Mouse (Mus musculus): ENCODE measurements at regions not wholly inside any gene's neighbourhood (a gene's known extent, or its start where the extent isn't known, plus 50 kb on each side); places are given as distances from the start of the nearest gene placed in this dataset.
"Not testable (repeated sequence)": the region's sequence is repeated elsewhere in the genome, so short reads cannot be mapped to it uniquely, and the experiment has no call there.

DNA sequence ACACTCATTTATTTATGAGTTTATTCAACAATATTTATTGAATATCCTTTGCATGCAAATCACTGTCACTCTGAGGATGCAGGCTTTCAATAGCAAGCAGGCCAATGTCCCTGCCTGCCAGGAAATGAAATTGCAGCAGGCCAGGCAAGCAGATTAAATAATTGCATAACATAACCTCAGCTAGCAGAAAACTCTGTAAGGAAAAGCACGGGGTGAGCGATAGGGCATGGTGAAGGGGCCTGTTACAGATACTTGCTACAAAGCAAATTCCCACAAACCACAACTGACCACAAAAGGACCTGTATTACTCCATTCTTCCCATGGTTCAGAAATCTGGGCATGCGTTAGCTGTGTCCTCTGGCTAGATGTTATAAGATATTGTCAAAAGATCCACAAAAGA, 509.8 kb downstream of the Bnc2 start:
- Histone ChIP-seq H3K9me3 (ENCODE audit: low read length) (no peaks in the 10 kb centered on the region), H3K4me2 (replicated peaks; ENCODE audit: low read depth, low read length) (no peak overlapping the region), H3K36me3 (ENCODE audit: insufficient read depth, low read length) (no peaks in the 10 kb centered on the region), H3K9ac (replicated peaks; ENCODE audit: low read length) (no peak overlapping the region), H3K27ac (ENCODE audit: low read length) (no peak overlapping the region), H3K4me1 (ENCODE audit: insufficient read depth, low read length) (no peaks in the 10 kb centered on the region), H3K4me3 (ENCODE audit: low read length) (no peak overlapping the region), H3K27me3 (ENCODE audit: insufficient read depth, low read length) (no peaks in the 10 kb centered on the region)
- WGBS = 89% methylated on average over 3 of the region's 3 CpGs
- no peak for ATAC-seq (ENCODE audit: low FRiP score, low TSS enrichment)

DNA sequence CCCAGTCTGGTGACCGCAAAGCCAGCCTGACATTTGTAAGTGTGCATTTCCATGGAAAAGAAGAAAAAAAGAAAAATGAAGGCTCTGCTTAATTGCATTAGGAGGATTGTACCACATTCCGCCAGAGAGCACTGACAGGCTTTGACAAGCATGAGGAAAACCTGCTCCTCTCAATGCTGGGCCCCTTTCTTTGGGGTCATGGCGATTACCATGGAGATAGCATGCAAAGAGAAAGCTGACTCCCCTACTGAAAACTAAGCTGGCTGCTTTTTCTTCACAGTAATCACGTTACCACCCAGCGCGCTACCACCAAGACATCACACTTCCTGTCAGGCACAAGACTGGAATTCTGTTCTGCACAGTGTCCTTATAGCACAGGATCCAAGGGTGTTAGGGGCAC, 502.2 kb downstream of the Bnc2 start:
- no peaks in the 10 kb centered on the region for H3K36me3 ChIP-seq (ENCODE audit: insufficient read depth, low read length)
- no peak overlapping the region for H3K4me3 ChIP-seq (ENCODE audit: low read length)
- 36% methylated on average over 6 of the region's 6 CpGs for WGBS
- H3K9me3 ChIP-seq (ENCODE audit: low read length) = no peaks in the 10 kb centered on the region
- H3K27me3 ChIP-seq (ENCODE audit: insufficient read depth, low read length) = no peaks in the 10 kb centered on the region
- no peak overlapping the region for H3K27ac ChIP-seq (ENCODE audit: low read length)
- H3K9ac ChIP-seq (replicated peaks; ENCODE audit: low read length) = no peak overlapping the region
- peak; percentile 76; the same call in 1 of the 2 replicates for ATAC-seq (ENCODE audit: low FRiP score, low TSS enrichment)
- H3K4me1 ChIP-seq (ENCODE audit: insufficient read depth, low read length) = peaks cover 10% of the 10 kb centered on the region
- no peak overlapping the region for H3K4me2 ChIP-seq (replicated peaks; ENCODE audit: low read depth, low read length)

DNA sequence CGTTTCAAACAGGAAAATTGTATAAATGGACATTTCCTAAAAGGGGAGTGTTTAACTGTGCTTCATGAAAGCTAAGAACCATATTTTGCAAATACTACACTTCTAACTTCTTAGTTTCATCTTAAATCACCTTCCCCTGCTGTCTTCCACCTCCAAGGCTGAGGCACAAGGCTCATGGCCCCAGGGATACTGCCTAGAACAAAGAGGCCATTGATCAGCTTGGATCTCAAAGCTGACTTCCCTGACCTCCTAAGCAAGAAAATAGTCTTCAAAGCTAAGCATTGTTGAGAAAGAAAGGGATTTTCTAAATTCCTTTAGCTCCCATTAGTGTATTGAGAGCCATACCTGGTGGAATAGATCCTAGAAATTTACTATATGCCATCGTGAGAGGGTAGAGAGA, 501.6 kb downstream of the Bnc2 start:
- no peak for ATAC-seq (ENCODE audit: low FRiP score, low TSS enrichment)
- no peak overlapping the region for H3K4me3 ChIP-seq (ENCODE audit: low read length)
- no peaks in the 10 kb centered on the region for H3K36me3 ChIP-seq (ENCODE audit: insufficient read depth, low read length)
- H3K9me3 ChIP-seq (ENCODE audit: low read length) = no peaks in the 10 kb centered on the region
- WGBS = 61% methylated on average over 2 of the region's 2 CpGs
- peaks cover 10% of the 10 kb centered on the region for H3K4me1 ChIP-seq (ENCODE audit: insufficient read depth, low read length)
- H3K27me3 ChIP-seq (ENCODE audit: insufficient read depth, low read length) = no peaks in the 10 kb centered on the region
- no peak overlapping the region for H3K9ac ChIP-seq (replicated peaks; ENCODE audit: low read length)
- no peak overlapping the region for H3K4me2 ChIP-seq (replicated peaks; ENCODE audit: low read depth, low read length)
- no peak overlapping the region for H3K27ac ChIP-seq (ENCODE audit: low read length)

DNA sequence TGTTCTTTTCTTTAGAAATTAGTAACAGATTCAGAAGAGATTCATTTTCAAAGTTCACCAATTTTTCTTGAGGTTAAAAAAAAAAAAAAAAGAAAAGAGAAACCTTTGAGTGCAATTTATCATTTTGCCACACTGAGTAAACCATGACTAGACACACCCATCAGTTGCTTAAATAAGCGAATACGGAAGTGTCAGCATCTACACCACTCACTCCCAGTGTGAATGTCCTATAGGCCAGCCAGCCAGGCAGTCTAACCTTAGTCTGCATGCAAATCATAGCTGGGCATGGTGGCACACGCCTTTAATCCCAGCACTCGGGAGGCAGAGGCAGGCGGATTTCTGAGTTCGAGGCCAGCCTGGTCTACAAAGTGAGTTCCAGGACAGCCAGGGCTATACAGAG, 498.6 kb downstream of the Bnc2 start:
- not testable (repeated sequence) for ATAC-seq (ENCODE audit: low FRiP score, low TSS enrichment); H3K9me3 ChIP-seq (ENCODE audit: low read length); H3K36me3 ChIP-seq (ENCODE audit: insufficient read depth, low read length); H3K27ac ChIP-seq (ENCODE audit: low read length); H3K9ac ChIP-seq (replicated peaks; ENCODE audit: low read length); H3K4me3 ChIP-seq (ENCODE audit: low read length); H3K27me3 ChIP-seq (ENCODE audit: insufficient read depth, low read length); H3K4me2 ChIP-seq (replicated peaks; ENCODE audit: low read depth, low read length)
- 93% methylated on average over 6 of the region's 6 CpGs for whole genome bisulfite sequencing
- H3K4me1 ChIP-seq (ENCODE audit: insufficient read depth, low read length) = peaks cover 10% of the 10 kb centered on the region

DNA sequence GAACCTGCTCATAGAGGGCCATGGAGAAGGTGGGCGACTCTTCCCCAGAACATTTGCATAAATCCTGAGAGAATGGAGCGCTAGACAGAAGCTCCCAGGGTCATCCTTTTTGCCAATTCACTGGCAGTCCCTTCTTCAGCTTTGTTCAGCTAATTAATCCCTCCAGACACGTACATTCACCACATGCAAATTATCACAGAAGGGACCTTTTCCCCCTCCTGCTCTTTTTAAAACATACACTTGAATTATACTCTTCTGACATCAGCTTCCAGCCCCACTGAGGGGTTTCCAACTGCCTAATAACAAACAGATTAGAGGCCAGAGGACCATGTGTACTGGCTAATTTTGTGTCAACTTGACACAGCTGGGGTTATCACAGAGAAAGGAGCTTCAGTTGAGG, 497.2 kb downstream of the Bnc2 start:
- Histone ChIP-seq H3K27ac (ENCODE audit: low read length) (no peak overlapping the region), H3K4me2 (replicated peaks; ENCODE audit: low read depth, low read length) (no peak overlapping the region), H3K36me3 (ENCODE audit: insufficient read depth, low read length) (no peaks in the 10 kb centered on the region), H3K9me3 (ENCODE audit: low read length) (no peaks in the 10 kb centered on the region), H3K9ac (replicated peaks; ENCODE audit: low read length) (no peak overlapping the region), H3K27me3 (ENCODE audit: insufficient read depth, low read length) (no peaks in the 10 kb centered on the region), H3K4me3 (ENCODE audit: low read length) (no peak overlapping the region), H3K4me1 (ENCODE audit: insufficient read depth, low read length) (peaks cover 7% of the 10 kb centered on the region)
- WGBS = 70% methylated on average over 3 of the region's 3 CpGs
- ATAC-seq (ENCODE audit: low FRiP score, low TSS enrichment) = no peak

DNA sequence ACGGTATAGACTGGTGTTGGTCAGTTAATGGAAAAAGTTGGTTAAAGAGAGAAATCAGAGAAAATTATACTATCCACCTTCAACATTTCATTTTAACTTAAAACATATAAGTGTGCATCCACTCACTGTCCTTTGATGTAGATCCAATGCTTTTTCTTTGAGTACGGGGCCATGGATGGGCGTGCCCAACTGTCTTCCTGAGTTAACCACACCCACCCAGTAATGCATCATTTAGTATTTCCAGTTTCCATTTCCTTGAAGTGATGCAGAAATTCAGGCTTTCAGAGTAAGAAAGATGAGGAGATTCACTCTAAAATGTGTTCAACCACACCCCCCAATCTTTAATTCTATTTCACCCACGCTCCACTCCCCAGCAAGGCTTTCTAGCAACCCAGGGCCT, 490.6 kb downstream of the Bnc2 start:
- H3K36me3 ChIP-seq (ENCODE audit: insufficient read depth, low read length) = no peaks in the 10 kb centered on the region
- no peak for ATAC-seq (ENCODE audit: low FRiP score, low TSS enrichment)
- H3K27me3 ChIP-seq (ENCODE audit: insufficient read depth, low read length) = no peaks in the 10 kb centered on the region
- WGBS = 91% methylated on average over 4 of the region's 4 CpGs
- H3K4me3 ChIP-seq (ENCODE audit: low read length) = no peak overlapping the region
- H3K9ac ChIP-seq (replicated peaks; ENCODE audit: low read length) = no peak overlapping the region
- H3K4me1 ChIP-seq (ENCODE audit: insufficient read depth, low read length) = peaks cover 7% of the 10 kb centered on the region
- no peak overlapping the region for H3K27ac ChIP-seq (ENCODE audit: low read length)
- no peaks in the 10 kb centered on the region for H3K9me3 ChIP-seq (ENCODE audit: low read length)
- no peak overlapping the region for H3K4me2 ChIP-seq (replicated peaks; ENCODE audit: low read depth, low read length)

DNA sequence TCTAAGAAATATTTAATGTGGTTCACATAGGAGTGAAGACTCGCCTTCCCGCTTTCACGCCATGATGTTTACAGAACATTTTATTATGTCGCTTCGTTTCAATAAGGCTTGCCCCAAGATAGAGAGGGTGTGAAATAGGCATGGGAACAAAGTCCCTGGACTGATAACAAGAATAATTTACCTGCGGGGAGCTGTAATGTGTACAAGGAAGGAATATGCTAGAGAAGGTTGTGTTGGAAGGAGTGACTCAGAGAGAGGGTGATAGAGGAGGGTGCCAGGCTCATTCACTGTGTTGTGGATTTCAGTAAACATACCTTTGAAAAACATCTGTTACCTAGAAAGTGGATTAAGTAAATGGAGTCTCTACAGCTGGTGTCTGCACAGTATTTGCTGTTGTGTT, 490.2 kb downstream of the Bnc2 start:
- no peak overlapping the region for H3K4me3 ChIP-seq (ENCODE audit: low read length)
- peaks cover 9% of the 10 kb centered on the region for H3K4me1 ChIP-seq (ENCODE audit: insufficient read depth, low read length)
- no peak overlapping the region for H3K4me2 ChIP-seq (replicated peaks; ENCODE audit: low read depth, low read length)
- no peak for ATAC-seq (ENCODE audit: low FRiP score, low TSS enrichment)
- H3K36me3 ChIP-seq (ENCODE audit: insufficient read depth, low read length) = no peaks in the 10 kb centered on the region
- no peak overlapping the region for H3K27ac ChIP-seq (ENCODE audit: low read length)
- no peak overlapping the region for H3K9ac ChIP-seq (replicated peaks; ENCODE audit: low read length)
- 90% methylated on average over 6 of the region's 6 CpGs for WGBS
- H3K9me3 ChIP-seq (ENCODE audit: low read length) = no peaks in the 10 kb centered on the region
- no peaks in the 10 kb centered on the region for H3K27me3 ChIP-seq (ENCODE audit: insufficient read depth, low read length)

DNA sequence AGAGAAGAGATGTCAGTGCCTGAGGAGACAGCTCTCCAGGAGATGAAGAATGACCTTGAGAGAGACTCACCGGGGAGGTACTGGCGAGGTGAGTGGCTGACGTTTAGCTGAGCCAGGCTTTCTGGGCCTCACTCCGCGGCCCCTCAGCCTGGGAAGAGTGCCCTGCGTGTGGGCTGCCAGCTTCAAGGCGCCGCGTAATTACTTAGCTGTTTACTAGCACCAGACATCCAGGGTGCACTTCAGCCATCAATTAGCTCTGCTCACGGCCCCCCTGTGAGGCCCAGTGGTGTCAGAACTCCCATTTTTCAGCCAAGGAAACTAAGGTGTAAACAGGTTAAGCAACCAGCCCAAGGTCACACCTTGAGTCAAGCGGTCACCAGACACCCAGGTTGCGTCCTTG, 485.8 kb downstream of the Bnc2 start:
- H3K4me2 ChIP-seq (replicated peaks; ENCODE audit: low read depth, low read length) = no peak overlapping the region
- H3K27me3 ChIP-seq (ENCODE audit: insufficient read depth, low read length) = no peaks in the 10 kb centered on the region
- ATAC-seq (ENCODE audit: low FRiP score, low TSS enrichment) = peak; percentile 47; the same call in 1 of the 2 replicates
- H3K4me3 ChIP-seq (ENCODE audit: low read length) = no peak overlapping the region
- no peaks in the 10 kb centered on the region for H3K36me3 ChIP-seq (ENCODE audit: insufficient read depth, low read length)
- WGBS = 21% methylated on average over 12 of the region's 12 CpGs
- H3K4me1 ChIP-seq (ENCODE audit: insufficient read depth, low read length) = peaks cover 9% of the 10 kb centered on the region
- H3K27ac ChIP-seq (ENCODE audit: low read length) = no peak overlapping the region
- no peak overlapping the region for H3K9ac ChIP-seq (replicated peaks; ENCODE audit: low read length)
- no peaks in the 10 kb centered on the region for H3K9me3 ChIP-seq (ENCODE audit: low read length)

DNA sequence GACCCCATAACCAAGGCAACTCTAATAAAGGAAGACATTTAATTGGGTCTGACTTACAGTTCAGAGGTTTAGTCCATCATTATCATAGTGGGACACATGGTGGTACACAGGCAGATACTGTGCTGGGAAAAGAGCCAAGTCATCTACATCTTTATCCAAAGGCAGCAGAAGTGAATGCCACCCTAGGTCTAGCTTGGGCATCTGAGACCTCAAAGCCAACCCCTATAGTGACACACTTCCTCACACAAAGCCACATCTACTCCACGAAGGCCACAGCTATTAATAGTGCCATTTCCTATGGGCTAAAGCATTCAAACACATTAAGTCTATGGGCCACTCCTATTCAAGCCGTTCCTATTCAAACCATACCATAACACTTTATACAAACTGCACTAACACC, 483.8 kb downstream of the Bnc2 start:
- Histone ChIP-seq H3K4me2 (replicated peaks; ENCODE audit: low read depth, low read length) (no peak overlapping the region), H3K27me3 (ENCODE audit: insufficient read depth, low read length) (no peaks in the 10 kb centered on the region), H3K27ac (ENCODE audit: low read length) (no peak overlapping the region), H3K9me3 (ENCODE audit: low read length) (no peaks in the 10 kb centered on the region), H3K4me3 (ENCODE audit: low read length) (no peak overlapping the region), H3K36me3 (ENCODE audit: insufficient read depth, low read length) (no peaks in the 10 kb centered on the region), H3K4me1 (ENCODE audit: insufficient read depth, low read length) (peaks cover 9% of the 10 kb centered on the region), H3K9ac (replicated peaks; ENCODE audit: low read length) (no peak overlapping the region)
- WGBS = 86% methylated on average over 2 of the region's 2 CpGs
- ATAC-seq (ENCODE audit: low FRiP score, low TSS enrichment) = no peak

DNA sequence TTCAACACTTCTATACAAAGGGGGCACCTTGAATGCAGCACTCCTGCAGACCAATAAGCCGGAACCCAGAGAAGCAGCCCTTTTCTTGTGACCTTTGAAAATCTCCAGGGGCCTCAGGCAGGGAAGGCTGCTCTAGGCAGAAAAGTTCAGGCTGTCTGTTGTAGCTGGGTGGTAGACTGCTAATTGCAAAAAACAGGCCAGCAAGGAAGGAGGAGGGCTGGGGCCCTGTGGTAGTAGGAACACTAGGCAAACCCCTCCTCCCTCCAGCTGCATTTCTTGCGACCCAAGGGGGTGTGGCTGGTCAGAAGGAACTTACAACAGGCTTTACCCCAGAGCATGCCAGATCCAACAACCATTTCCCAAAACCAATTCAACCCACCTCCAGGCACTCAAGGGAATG, 482.8 kb downstream of the Bnc2 start:
- WGBS = 60% methylated on average over 2 of the region's 2 CpGs
- H3K36me3 ChIP-seq (ENCODE audit: insufficient read depth, low read length) = no peaks in the 10 kb centered on the region
- no peak overlapping the region for H3K4me2 ChIP-seq (replicated peaks; ENCODE audit: low read depth, low read length)
- H3K27me3 ChIP-seq (ENCODE audit: insufficient read depth, low read length) = no peaks in the 10 kb centered on the region
- no peaks in the 10 kb centered on the region for H3K9me3 ChIP-seq (ENCODE audit: low read length)
- ATAC-seq (ENCODE audit: low FRiP score, low TSS enrichment) = no peak
- no peak overlapping the region for H3K9ac ChIP-seq (replicated peaks; ENCODE audit: low read length)
- peaks cover 9% of the 10 kb centered on the region for H3K4me1 ChIP-seq (ENCODE audit: insufficient read depth, low read length)
- H3K4me3 ChIP-seq (ENCODE audit: low read length) = no peak overlapping the region
- no peak overlapping the region for H3K27ac ChIP-seq (ENCODE audit: low read length)

DNA sequence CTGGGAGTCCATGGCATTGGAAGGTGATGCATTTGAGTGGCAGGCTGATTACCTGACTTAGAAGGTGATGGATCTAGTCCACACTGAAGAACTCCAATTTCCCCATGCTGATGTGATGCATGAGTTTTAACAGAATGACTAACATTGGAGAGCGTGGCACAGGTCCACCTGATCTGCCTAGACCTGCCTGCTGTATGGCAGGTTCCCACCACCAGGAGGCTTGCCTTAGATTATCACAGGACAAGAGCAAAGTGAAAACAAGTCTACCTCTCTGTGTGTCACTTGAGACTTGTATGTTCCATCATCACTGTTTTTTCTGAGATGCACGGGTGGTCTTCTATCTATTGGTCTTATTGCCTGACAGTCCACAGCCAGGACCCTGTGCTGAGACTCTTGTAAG, 478.3 kb downstream of the Bnc2 start:
- Histone ChIP-seq H3K27ac (ENCODE audit: low read length) (no peak overlapping the region), H3K27me3 (ENCODE audit: insufficient read depth, low read length) (no peaks in the 10 kb centered on the region), H3K4me1 (ENCODE audit: insufficient read depth, low read length) (peaks cover 11% of the 10 kb centered on the region), H3K4me3 (ENCODE audit: low read length) (no peak overlapping the region), H3K36me3 (ENCODE audit: insufficient read depth, low read length) (no peaks in the 10 kb centered on the region), H3K9me3 (ENCODE audit: low read length) (no peaks in the 10 kb centered on the region), H3K9ac (replicated peaks; ENCODE audit: low read length) (no peak overlapping the region), H3K4me2 (replicated peaks; ENCODE audit: low read depth, low read length) (no peak overlapping the region)
- WGBS = 87% methylated on average over 2 of the region's 2 CpGs
- ATAC-seq (ENCODE audit: low FRiP score, low TSS enrichment) = no peak

All from kidney, embryonic 16.5 days (tissue).